Mouse (Mus musculus) cerebellum, adult 8-10 months (tissue): ENCODE results near the gene Fgfr2.

Source experiments
- DNase-seq: peaks from one replicate; pipeline ENCODE4 v3.0.0; 2022

Gene Fgfr2

DNA sequence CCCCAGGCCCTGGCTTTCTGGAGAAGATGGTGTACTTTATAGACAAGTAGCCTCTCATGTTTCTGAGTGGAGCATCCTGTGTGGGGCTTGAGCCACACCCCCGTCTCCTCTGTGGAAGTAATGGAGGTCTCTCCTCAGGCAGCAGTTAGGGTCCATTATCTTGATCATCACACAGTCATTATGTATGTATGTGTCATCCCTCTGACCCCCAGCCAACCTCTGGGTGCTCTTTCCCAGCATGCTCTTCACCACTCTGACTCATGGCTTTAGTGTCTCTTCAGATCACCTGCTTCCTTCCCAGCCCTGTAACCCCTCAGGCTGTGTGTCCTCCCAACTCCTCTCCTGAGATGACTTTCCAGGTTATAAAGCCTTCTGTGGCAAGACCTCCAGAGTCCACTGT is 481.5 kb downstream of the Fgfr2 start:
- DNase-seq = no peak

- DNase-seq = no peak
These were observed 482.2 kb downstream of the Fgfr2 start for GRCm38 (mm10) chr7:132640946-132641345.

GRCm38 (mm10) chr7:132638446-132639087 is 484.6 kb downstream of the Fgfr2 start:
- peak; percentile 51 for DNase-seq

GRCm38 (mm10) chr7:132637292-132637691 is 485.9 kb downstream of the Fgfr2 start:
- no peak for DNase-seq

DNA sequence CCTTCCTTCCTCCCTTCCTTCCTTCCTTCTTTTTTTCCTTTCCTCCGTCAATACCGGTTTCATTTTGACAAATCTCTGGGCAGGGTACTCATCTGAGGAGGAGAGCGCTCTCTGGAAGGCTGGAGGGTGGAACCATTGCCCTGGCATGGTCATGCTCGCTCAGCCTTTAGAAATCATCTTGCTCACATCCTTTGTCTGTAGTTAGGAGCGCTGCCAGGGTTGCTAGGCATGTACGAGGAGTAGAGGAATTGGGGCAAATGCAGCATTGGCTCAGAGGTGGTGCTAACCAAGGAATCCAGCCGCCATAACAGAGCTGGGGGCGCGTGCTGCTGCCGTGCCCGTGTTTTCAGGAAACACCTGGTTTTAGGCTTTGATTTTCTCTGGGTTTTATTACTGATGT is 491.8 kb downstream of the Fgfr2 start:
- no peak for DNase-seq

GRCm38 (mm10) chr7:132627448-132627847 is 495.7 kb downstream of the Fgfr2 start:
- no peak for DNase-seq

GRCm38 (mm10) chr7:132626174-132626573 is 497.0 kb downstream of the Fgfr2 start:
- no peak for DNase-seq

DNA sequence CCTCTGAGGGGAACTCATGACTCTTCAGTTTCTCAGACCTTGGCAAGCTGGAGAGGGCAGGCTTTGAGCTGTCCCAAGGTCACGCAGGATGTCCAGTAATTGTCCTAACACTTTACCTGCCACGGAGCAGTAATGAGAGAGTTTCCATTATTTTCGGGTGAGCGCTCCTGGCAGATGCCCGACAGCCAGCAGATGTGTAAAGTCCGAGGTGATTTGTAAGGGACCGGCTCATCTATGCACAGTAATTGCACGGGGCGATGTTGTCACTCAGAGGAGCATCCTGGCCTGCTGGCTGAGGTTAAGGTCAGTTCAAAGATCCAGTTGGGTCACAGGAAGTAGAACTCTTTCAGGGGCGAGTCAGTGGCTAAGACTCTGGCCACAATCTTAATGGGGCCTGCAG is 499.0 kb downstream of the Fgfr2 start:
- no peak for DNase-seq

DNA sequence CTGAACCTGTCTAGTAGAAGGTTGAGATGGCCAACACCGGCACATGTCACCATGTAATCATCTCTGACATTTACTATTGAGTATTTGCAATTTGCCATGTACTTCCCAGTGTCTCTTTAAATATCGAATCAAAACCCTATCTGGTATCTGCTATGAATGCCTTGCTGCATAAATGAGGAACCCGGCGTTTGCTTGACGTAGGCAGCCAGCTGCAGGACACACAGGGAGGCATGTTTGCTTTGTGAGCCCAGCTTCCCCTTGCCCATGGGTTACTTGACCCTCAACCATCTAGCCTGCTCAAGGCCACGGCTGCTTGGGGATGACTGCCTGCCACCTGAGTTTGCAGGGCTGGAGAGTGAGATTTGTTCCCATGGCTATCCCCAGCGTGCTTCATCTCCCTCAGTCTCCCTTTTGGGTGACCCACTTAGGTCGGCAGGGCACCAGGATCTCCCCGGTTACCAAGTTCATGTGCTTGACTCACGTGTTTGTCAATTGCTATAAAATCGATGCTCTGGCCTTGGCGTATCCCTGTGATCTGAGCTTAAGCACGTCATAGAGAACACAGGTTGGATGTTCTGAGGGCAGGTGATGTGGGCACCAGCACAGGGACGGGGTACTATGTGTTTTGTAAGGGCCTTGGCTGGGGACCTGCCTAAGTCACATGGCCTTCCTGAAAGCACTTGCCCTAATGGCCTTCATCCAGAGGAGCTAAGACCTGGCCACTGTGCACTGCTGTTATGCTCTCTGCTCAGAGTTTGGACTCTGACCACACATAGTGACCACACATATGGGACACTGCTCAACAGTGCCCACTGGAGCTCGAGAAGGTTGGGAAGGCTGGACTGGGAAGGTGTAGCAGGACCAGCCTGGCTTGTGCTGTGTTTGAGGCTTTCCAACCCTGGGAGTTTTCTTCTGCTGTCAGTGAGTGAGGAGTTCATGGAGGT is 502.9 kb downstream of the Fgfr2 start:
- DNase-seq = no peak

GRCm38 (mm10) chr7:132619549-132619948 is 503.6 kb downstream of the Fgfr2 start:
- DNase-seq = no peak

- no peak for DNase-seq
These were observed 506.1 kb downstream of the Fgfr2 start for GRCm38 (mm10) chr7:132617021-132617564.

DNA sequence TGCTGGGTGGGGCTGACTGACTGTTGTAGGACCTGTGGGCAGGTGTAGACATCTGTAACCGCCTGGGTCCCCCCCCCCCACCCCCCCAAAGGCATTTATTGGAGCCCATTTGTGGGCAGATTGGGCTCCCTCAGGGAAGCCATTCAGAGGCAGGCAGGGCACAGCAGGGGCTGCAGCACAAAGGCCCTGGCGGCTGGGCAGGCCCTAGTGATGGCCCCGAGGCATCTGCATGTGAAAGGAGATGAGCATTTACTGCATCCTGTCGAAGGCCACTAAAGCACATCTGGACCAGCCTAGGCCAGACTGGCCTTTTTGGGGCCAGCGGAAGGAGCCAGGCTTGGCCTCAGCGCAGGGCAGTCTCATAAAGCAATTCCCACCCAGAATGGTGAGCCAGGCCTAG is 506.8 kb downstream of the Fgfr2 start:
- no peak for DNase-seq

GRCm38 (mm10) chr7:132615346-132615745 is 507.8 kb downstream of the Fgfr2 start:
- DNase-seq = no peak

DNA sequence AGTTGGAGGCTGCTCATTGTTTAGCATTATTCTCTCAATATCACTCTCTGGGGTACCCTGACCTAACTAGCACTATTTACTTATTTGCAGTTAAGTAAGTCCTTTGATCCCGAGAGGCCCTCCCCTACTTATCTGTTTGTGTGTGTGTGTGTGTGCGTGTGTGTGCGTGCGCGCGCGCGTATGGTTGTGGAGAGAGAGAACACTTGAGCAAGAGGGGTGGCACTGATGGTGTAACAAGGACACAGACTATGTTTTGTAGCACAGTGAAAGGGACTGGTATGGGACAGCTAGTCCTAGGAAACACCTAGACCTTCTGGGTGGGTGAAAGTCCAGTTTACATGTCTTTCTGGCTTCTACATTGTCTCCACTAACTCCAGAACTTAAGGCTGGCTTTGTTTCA is 511.6 kb downstream of the Fgfr2 start:
- no peak for DNase-seq

DNA sequence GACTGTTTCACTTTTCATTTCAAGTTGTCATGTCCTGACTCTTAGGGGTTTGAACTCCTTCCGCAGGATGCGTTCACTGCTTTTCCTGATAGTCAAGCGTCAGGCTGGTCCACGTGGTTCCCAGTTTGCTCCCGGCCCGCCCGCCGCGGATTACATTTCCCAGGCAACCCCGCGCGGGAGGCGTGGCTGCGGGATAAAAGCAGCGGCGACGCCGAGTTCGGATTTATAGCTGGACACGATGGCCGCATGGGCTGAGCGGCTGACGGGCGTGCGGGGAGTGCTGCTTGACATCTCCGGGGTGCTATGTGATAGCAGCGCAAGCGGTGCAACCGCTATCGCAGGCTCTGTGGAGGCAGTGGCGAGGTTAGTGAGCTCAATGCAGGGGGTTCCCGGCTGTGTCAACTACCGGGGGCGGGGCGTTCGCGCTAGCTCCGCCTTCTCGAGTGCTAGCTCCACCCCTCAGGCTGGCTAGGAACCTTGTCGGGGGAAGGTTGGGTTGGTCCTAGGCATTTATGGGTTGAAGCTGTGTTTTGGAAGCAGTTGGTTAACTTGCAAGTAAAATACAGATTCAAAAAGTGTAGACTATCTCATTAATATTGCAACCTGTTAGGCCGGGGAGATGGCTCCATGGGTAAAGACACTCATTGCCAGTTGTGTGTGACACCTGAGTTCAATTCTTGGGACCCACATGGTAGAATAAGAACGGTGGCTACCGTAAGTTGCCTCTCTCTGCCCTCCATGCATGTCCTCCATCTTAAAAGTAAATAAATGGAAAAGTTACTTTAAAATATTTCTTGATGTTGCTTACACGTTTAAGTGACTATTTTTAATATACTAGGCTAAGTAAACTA is 512.5 kb downstream of the Fgfr2 start, which contains the start of gene Lhpp:
TSS of gene Lhpp (plus strand) at position 171 of the 851 bp plus-strand sequence.
- DNase-seq = peak; percentile 46

DNA sequence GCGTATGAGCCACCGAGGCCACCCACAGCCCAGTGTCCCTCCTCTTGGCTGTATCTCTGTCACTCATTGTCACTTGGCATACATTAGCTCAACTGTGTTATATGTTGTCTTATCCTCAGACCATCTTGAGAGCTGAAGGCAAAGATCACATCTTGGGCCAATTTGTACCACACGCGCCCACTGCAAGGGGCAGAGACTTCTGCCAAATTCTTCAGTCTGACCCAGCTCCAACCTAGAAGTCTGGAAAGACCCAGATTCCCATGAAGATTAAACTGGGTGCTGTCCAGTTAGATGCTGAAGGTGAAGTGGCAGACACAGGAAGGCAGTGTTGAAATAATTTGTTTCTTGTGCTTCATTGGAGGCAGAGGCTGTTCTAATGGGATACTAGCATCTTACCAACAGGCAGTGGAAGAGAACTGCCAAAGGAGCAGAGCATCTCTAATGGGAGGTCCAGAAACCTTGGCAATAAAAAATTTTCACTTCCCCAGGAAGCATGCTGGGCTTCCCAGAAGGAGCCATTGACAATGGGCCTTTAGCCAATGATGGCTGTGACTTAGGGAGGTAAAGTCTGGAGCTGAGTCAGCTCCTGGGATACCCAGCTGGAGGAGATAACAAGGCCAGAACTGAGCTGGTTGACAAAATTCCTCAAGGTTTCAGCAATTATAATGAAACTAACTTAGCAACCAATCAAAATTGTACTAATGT is 514.7 kb downstream of the Fgfr2 start:
- no peak for DNase-seq

GRCm38 (mm10) chr7:132605689-132606088 is 517.5 kb downstream of the Fgfr2 start:
- DNase-seq = no peak

DNA sequence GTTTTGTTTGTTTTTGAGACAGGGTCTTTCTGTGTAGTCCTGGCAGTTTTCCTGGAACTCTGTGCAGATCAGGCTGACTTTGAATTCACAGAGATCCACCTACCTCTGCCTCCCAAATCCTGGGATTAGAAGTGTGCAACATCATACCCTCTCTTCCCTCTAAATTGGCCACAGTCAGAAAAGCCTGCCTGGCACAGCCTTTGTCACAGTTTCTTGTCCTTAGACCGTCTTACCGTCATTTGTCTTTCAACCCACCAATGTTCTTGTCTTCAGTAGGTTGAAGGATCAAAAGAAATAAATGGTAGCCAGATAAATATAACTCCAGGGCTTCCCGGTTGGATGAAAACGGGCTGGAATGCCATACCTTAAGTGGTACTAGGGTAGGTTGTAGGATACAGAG is 518.4 kb downstream of the Fgfr2 start:
- DNase-seq = no peak

- DNase-seq = no peak
These were observed 522.2 kb downstream of the Fgfr2 start for GRCm38 (mm10) chr7:132600926-132601325.

GRCm38 (mm10) chr7:132600026-132600425 is 523.1 kb downstream of the Fgfr2 start:
- no peak for DNase-seq

DNA sequence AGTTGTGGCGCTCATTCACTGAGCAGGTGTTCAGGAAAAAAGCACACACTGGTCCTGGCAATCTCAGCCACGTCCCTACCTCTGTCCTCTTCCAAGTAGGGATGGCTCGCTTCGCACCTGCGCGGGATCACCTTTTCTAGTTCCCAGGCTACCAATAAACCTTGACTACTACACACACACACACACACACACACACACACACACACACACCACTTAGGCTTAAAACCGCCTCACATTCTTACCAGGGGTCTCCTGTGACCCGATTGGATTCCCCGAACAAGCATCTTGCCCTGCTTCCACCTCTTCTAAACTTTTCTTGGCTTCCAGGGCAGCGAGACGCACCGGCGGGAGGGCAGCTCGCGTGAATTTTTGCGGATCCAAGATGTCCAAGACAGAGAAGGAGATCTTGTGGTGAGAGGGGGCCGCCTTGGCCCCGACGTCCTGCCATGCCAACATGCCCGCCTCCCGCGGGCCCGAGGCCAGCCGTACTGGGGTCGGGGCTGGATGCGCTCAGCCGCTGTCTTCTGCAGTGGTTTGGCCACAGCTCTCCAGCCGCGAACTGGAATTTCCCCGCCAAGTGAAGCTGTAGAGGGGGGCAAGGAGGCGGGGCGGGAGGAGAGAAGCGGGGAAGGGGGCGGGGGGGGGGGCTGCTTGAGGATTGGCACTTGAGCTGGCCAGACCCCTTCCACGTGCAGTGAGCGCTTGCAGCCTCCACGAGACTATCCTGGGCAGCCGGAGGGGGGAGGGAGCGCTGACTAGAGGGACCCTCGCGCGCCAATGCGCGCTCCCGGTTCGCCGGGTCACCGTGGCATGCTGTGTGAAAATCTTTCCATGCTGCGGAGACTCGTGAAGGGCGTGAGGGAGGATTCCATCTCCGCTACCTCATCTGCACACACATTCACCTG is 523.8 kb downstream of the Fgfr2 start, which contains the start of gene Nkx1-2:
TSS of gene Nkx1-2 (minus strand) at position 567 of the 905 bp plus-strand sequence.
- no peak for DNase-seq
